Mouse (Mus musculus) mammary gland, adult 2 months (tissue): ENCODE results near the gene Ropn1l. TPM values are rescaled to one million over a fixed set of nuclear protein-coding genes. Genes with fewer than 3 reads are reported as not detected.

Experiments
- polyA plus RNA-seq: library from polyadenylated mRNA; depleted of rRNA; stranded (reverse); fragments of >200 nt; gene quantifications from 2 replicates; pipeline ENCODE4 v1.2.3, GENCODE M21; 2012; ENCODE audit warnings: low replicate concordance; rRNA removed

The Ropn1l gene
- polyA plus RNA-seq, result 1.9 and 4.1 TPM in 2 replicates

GRCm38 (mm10) chr15:31453098-31453916, at the start of gene Ropn1l:
Gene Ropn1l, minus strand, starts transcription at chr15:31453737.

Other genes with a start within 250 kb of the Ropn1l start
- gene Dap, start 229.4 kb downstream of the Ropn1l start, polyA plus RNA-seq, result 50.1 and 86.4 TPM in 2 replicates
- gene Ankrd33b, start 86.0 kb downstream of the Ropn1l start, polyA plus RNA-seq, result 5.1 and 7.3 TPM in 2 replicates
- gene March6, start 77.3 kb upstream of the Ropn1l start, polyA plus RNA-seq, result 10.3 and 29.2 TPM in 2 replicates
- 45.4 and 93.9 TPM in 2 replicates for gene Cmbl, start 111.7 kb upstream of the Ropn1l start, polyA plus RNA-seq
- 56.6 and 93.9 TPM in 2 replicates for gene Cct5, start 148.1 kb upstream of the Ropn1l start, polyA plus RNA-seq
- gene Fam173b, start 148.1 kb upstream of the Ropn1l start, polyA plus RNA-seq, result 4.4 and 7.1 TPM in 2 replicates